Mouse (Mus musculus) limb, embryonic 13.5 days (tissue): Measurements from ENCODE around the gene Plekhg5. TPM values are rescaled to one million over a fixed set of nuclear protein-coding genes. Genes with fewer than 3 reads are reported as not detected.

Experiments
- ATAC-seq: fragments of 200-750 bp; cut with Nextera tagmentation; 2 replicates; pipeline ENCODE4 v1.8.0; 2017; ENCODE audit warnings: low read depth, moderate number of reproducible peaks, moderate TSS enrichment; ENCODE audit not compliant: low FRiP score
- H3K27ac ChIP-seq: fragments of 300-500 bp; sonication (generic); 2 replicates; pipeline ENCODE4 v1.5.1; 2015; ENCODE audit warnings: inconsistent platforms, mild to moderate bottlenecking, moderate library complexity
- H3K27me3 ChIP-seq: fragments of 300-500 bp; sonication (generic); 2 replicates; pipeline ENCODE4 v1.6.1; 2015; ENCODE audit warnings: mild to moderate bottlenecking, inconsistent platforms
- H3K36me3 ChIP-seq: fragments of 300-500 bp; sonication (generic); 2 replicates; pipeline ENCODE4 v1.6.1; 2015; ENCODE audit warnings: inconsistent platforms, mild to moderate bottlenecking, moderate library complexity
- H3K4me1 ChIP-seq: fragments of 300-500 bp; sonication (generic); 2 replicates; pipeline ENCODE4 v1.6.1; 2015; ENCODE audit warnings: inconsistent platforms
- H3K4me2 ChIP-seq: fragments of 300-500 bp; sonication (generic); replicated peaks from 2 replicates; pipeline ENCODE4 v1.6.1; 2015; ENCODE audit warnings: inconsistent platforms, mild to moderate bottlenecking, moderate library complexity
- H3K4me3 ChIP-seq: fragments of 300-500 bp; sonication (generic); 2 replicates; pipeline ENCODE4 v1.5.1; 2015; ENCODE audit warnings: moderate library complexity, mild to moderate bottlenecking, inconsistent platforms
- H3K9ac ChIP-seq: fragments of 300-500 bp; sonication (generic); 2 replicates; pipeline ENCODE4 v1.6.1; 2015; ENCODE audit warnings: mild to moderate bottlenecking, inconsistent platforms
- H3K9me3 ChIP-seq: fragments of 300-500 bp; sonication (generic); 2 replicates; pipeline ENCODE4 v1.6.1; 2016; ENCODE audit warnings: inconsistent platforms
- WGBS: fragments of 180-500 bp; shearing (Covaris S2); methylation state at CpG from one replicate; pipeline ENCODE4 v1.1.7; 2015; 5-methylcytosine and 5-hydroxymethylcytosine counted together
- polyA plus RNA-seq: library from polyadenylated mRNA; unstranded; fragments of >200 nt; fragmentation: Nextera tagmentation; extraction: Ambion mirVana; gene quantifications from 2 replicates; pipeline ENCODE4 v1.2.1, GENCODE M21; 2015

Plekhg5 gene
- polyA plus RNA-seq, 1 experiment from 2014 or later: 17.3 TPM

DNA sequence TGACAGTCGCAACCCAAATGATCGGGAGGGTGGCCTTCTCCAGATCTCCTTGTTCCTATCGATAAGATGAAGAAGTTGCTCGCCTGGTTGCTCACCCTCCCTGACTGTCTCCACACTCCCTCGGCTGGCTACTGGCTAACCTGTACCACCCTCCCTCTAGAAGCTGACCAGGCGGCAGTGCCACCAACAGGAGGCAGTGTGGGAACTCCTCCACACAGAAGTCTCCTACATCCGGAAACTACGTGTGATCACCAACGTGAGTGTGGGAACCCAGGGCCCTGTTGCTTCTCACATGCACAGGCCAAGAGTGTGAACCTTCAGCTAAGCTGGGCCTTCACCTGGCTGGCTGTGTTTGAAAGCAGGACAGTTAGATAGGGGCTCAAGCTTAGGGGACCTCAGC, 34.4 kb downstream of the Plekhg5 start:
- H3K4me3 ChIP-seq: no peak overlapping the region
- no peak overlapping the region for H3K9ac ChIP-seq
- H3K4me2 ChIP-seq: peak overlapping the region; percentile 73; the same call in 1 of the 2 replicates
- H3K27ac ChIP-seq: no peak overlapping the region
- 56% methylated on average over 9 of the region's 9 CpGs for WGBS
- peaks cover 20% of the 10 kb centered on the region for H3K4me1 ChIP-seq
- H3K27me3 ChIP-seq: peaks cover 6% of the 10 kb centered on the region; the same call in 1 of the 2 replicates
- ATAC-seq: no peak
- peaks cover 87% of the 10 kb centered on the region for H3K36me3 ChIP-seq
- H3K9me3 ChIP-seq: no peaks in the 10 kb centered on the region

- peak overlapping the region; percentile 50 for H3K9ac ChIP-seq
- peaks cover 87% of the 10 kb centered on the region for H3K36me3 ChIP-seq
- H3K4me1 ChIP-seq: peaks cover 20% of the 10 kb centered on the region
- 8% methylated on average over 24 of the region's 24 CpGs for WGBS
- peaks cover 6% of the 10 kb centered on the region; the same call in 1 of the 2 replicates for H3K27me3 ChIP-seq
- ATAC-seq: peak; percentile 81
- peak overlapping the region; percentile 73 for H3K4me2 ChIP-seq
- peak overlapping the region; percentile 65; the same call in 1 of the 2 replicates for H3K27ac ChIP-seq
- H3K9me3 ChIP-seq: no peaks in the 10 kb centered on the region
- peak overlapping the region; percentile 41 for H3K4me3 ChIP-seq
These were observed 35.2 kb downstream of the Plekhg5 start for GRCm38 (mm10) chr4:152107493-152107892.

- H3K27me3 ChIP-seq: peaks cover 6% of the 10 kb centered on the region; the same call in 1 of the 2 replicates
These were observed 35.7 kb downstream of the Plekhg5 start for GRCm38 (mm10) chr4:152107971-152108509.

GRCm38 (mm10) chr4:152108673-152109072, 36.4 kb downstream of the Plekhg5 start:
- H3K4me1 ChIP-seq: peaks cover 20% of the 10 kb centered on the region
- H3K27ac ChIP-seq: no peak overlapping the region
- WGBS: 85% methylated on average over 5 of the region's 5 CpGs
- no peaks in the 10 kb centered on the region for H3K9me3 ChIP-seq
- H3K4me2 ChIP-seq: peak overlapping the region; percentile 73
- H3K27me3 ChIP-seq: peaks cover 10% of the 10 kb centered on the region
- ATAC-seq: no peak
- H3K36me3 ChIP-seq: peaks cover 87% of the 10 kb centered on the region
- no peak overlapping the region for H3K9ac ChIP-seq
- H3K4me3 ChIP-seq: no peak overlapping the region

More at GRCm38 (mm10) chr4:152107971-152108509, 35.7 kb downstream of the Plekhg5 start:
- Histone ChIP-seq H3K36me3 (peaks cover 87% of the 10 kb centered on the region), H3K4me3 (peak overlapping the region; percentile 41), H3K4me1 (peaks cover 20% of the 10 kb centered on the region), H3K4me2 (peak overlapping the region; percentile 73), H3K9ac (peak overlapping the region; percentile 50), H3K27ac (peak overlapping the region; percentile 65; the same call in 1 of the 2 replicates), H3K9me3 (no peaks in the 10 kb centered on the region)
- ATAC-seq: peak; percentile 92
- WGBS: 8% methylated on average over 30 of the region's 30 CpGs

DNA sequence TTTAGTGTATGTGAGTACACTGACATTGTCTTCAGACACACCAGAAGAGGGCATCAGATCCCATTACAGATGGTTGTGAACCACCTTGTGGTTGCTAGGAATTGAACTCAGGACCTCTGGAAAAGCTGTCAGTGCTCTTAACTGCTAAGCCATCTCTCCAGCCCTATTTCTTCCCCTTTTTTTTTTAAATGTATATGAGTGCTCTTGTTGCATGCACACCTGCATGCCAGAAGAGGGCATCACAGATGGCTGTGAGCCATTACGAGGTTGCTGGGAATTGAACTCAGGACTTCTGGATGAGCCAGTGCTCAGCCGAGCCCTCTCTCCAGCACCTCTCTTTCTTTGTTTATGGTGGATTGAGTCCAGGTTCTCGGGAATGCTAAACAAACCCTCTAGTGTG, 37.2 kb downstream of the Plekhg5 start:
- Histone ChIP-seq H3K36me3 (peaks cover 87% of the 10 kb centered on the region), H3K27ac (no peak overlapping the region), H3K4me2 (no peak overlapping the region), H3K9ac (no peak overlapping the region), H3K4me3 (no peak overlapping the region), H3K9me3 (no peaks in the 10 kb centered on the region), H3K4me1 (peaks cover 20% of the 10 kb centered on the region), H3K27me3 (peaks cover 18% of the 10 kb centered on the region)
- no peak for ATAC-seq
- WGBS: 77% methylated on average over 3 of the region's 3 CpGs

GRCm38 (mm10) chr4:152110689-152111088, 38.4 kb downstream of the Plekhg5 start:
- no peak overlapping the region for H3K9ac ChIP-seq
- peaks cover 30% of the 10 kb centered on the region for H3K27me3 ChIP-seq
- H3K4me1 ChIP-seq: peaks cover 25% of the 10 kb centered on the region
- H3K27ac ChIP-seq: no peak overlapping the region
- H3K4me3 ChIP-seq: no peak overlapping the region
- 81% methylated on average over 4 of the region's 4 CpGs for WGBS
- ATAC-seq: no peak
- H3K4me2 ChIP-seq: no peak overlapping the region
- peaks cover 85% of the 10 kb centered on the region for H3K36me3 ChIP-seq
- no peaks in the 10 kb centered on the region for H3K9me3 ChIP-seq

- no peak overlapping the region for H3K4me2 ChIP-seq
- H3K9me3 ChIP-seq: no peaks in the 10 kb centered on the region
- H3K4me1 ChIP-seq: peaks cover 30% of the 10 kb centered on the region
- peaks cover 71% of the 10 kb centered on the region for H3K36me3 ChIP-seq
- no peak overlapping the region for H3K27ac ChIP-seq
- no peak overlapping the region for H3K9ac ChIP-seq
- no peak for ATAC-seq
- H3K27me3 ChIP-seq: peaks cover 46% of the 10 kb centered on the region
- 83% methylated on average over 9 of the region's 9 CpGs for WGBS
- no peak overlapping the region for H3K4me3 ChIP-seq
These were observed 40.0 kb downstream of the Plekhg5 start for GRCm38 (mm10) chr4:152112329-152112728.

- WGBS: 59% methylated on average over 16 of the region's 16 CpGs
- H3K36me3 ChIP-seq: peaks cover 58% of the 10 kb centered on the region
- H3K27me3 ChIP-seq: peaks cover 57% of the 10 kb centered on the region
- ATAC-seq: no peak
- no peak overlapping the region for H3K9ac ChIP-seq
- no peak overlapping the region for H3K4me2 ChIP-seq
- H3K4me1 ChIP-seq: peaks cover 16% of the 10 kb centered on the region
- H3K27ac ChIP-seq: no peak overlapping the region
- H3K4me3 ChIP-seq: no peak overlapping the region
- no peaks in the 10 kb centered on the region for H3K9me3 ChIP-seq
These were observed 41.8 kb downstream of the Plekhg5 start for GRCm38 (mm10) chr4:152114080-152114479.

- Histone ChIP-seq H3K9ac (peak within 1 kb of the TSS; percentile 55; the same call in 1 of the 2 replicates), H3K27ac (no peak within 1 kb of the TSS), H3K36me3 (peaks cover 40% of the 10 kb centered on the region), H3K4me1 (peaks cover 33% of the 10 kb centered on the region), H3K27me3 (peaks cover 77% of the 10 kb centered on the region), H3K9me3 (no peaks in the 10 kb centered on the region), H3K4me3 (peak within 1 kb of the TSS; percentile 20), H3K4me2 (peak within 1 kb of the TSS; percentile 58)
- 2% methylated on average over 29 of the region's 30 CpGs for WGBS
- ATAC-seq: no peak; the same call in 1 of the 2 replicates
These were observed 43.8 kb downstream of the Plekhg5 start, which contains the start of gene Tnfrsf25 for GRCm38 (mm10) chr4:152115921-152116612. Tnfrsf25 (plus strand) TSS chr4:152115934.

GRCm38 (mm10) chr4:152117538-152117937, 45.2 kb downstream of the Plekhg5 start:
- Histone ChIP-seq H3K4me2 (no peak overlapping the region), H3K4me3 (no peak overlapping the region), H3K9ac (no peak overlapping the region), H3K27ac (no peak overlapping the region), H3K9me3 (no peaks in the 10 kb centered on the region), H3K4me1 (peaks cover 35% of the 10 kb centered on the region), H3K27me3 (peaks cover 92% of the 10 kb centered on the region), H3K36me3 (peaks cover 27% of the 10 kb centered on the region)
- 67% methylated on average over 9 of the region's 9 CpGs for WGBS
- no peak for ATAC-seq

GRCm38 (mm10) chr4:152119396-152120292, 47.3 kb downstream of the Plekhg5 start:
- Histone ChIP-seq H3K4me2 (peak overlapping the region; percentile 54), H3K9ac (0 out of 2 replicates have a peak overlapping the region, but pooled peaks have one; percentile 8), H3K27me3 (peaks cover 100% of the 10 kb centered on the region), H3K36me3 (peaks cover 6% of the 10 kb centered on the region), H3K9me3 (no peaks in the 10 kb centered on the region), H3K4me1 (peaks cover 35% of the 10 kb centered on the region), H3K4me3 (peak overlapping the region; percentile 27), H3K27ac (no peak overlapping the region)
- no peak for ATAC-seq
- 3% methylated on average over 39 of the region's 39 CpGs for WGBS
